Mouse (Mus musculus): ENCODE measurements around the gene A3galt2. TPM values are rescaled to one million over a fixed set of nuclear protein-coding genes. Genes with fewer than 3 reads are reported as not detected.

The A3galt2 gene
- polyA plus RNA-seq, 1 experiment from 2014 or later: 0.38 TPM

Other genes starting within 250 kb of the A3galt2 start
- 6.6 and 7.4 TPM in 2 replicates for gene Zscan20, start 145.3 kb upstream of the A3galt2 start, polyA plus RNA-seq (2015; fragmentation: Nextera tagmentation; extraction: Ambion mirVana)
- gene Tlr12, start 136.7 kb upstream of the A3galt2 start, polyA plus RNA-seq (2015; fragmentation: Nextera tagmentation; extraction: Ambion mirVana): 0.87 and 1.5 TPM in 2 replicates
- gene Phc2, start 100.7 kb upstream of the A3galt2 start, polyA plus RNA-seq (2015; fragmentation: Nextera tagmentation; extraction: Ambion mirVana): 17.8 and 27.5 TPM in 2 replicates
- gene Zfp362, start 50.7 kb downstream of the A3galt2 start, polyA plus RNA-seq (2015; fragmentation: Nextera tagmentation; extraction: Ambion mirVana): 50.2 and 51.7 TPM in 2 replicates
- gene Trim62, start 128.2 kb downstream of the A3galt2 start, polyA plus RNA-seq (2015; fragmentation: Nextera tagmentation; extraction: Ambion mirVana): 8.2 and 11.0 TPM in 2 replicates
- gene Azin2, start 207.1 kb downstream of the A3galt2 start, polyA plus RNA-seq (2015; fragmentation: Nextera tagmentation; extraction: Ambion mirVana): 31.5 and 36.3 TPM in 2 replicates
- 180 and 194 TPM in 2 replicates for gene Ak2, start 236.6 kb downstream of the A3galt2 start, polyA plus RNA-seq (2015; fragmentation: Nextera tagmentation; extraction: Ambion mirVana)

Measured in embryonic facial prominence, embryonic 13.5 days (tissue).